Mouse (Mus musculus) erythroblast, adult 5-6 weeks (primary cell): ENCODE measurements at regions not wholly inside any gene's neighbourhood (a gene's known extent, or its start where the extent isn't known, plus 50 kb on each side); places are given as distances from the start of the nearest gene placed in this dataset.
"Not testable (repeated sequence)": the region's sequence is repeated elsewhere in the genome, so short reads cannot be mapped to it uniquely, and the experiment has no call there.

ENCODE experiments used
- ATAC-seq: replicated peaks from 2 replicates; pipeline ENCODE4 v1.8.0; 2016; ENCODE audit warnings: moderate number of reproducible peaks, mild to moderate bottlenecking, moderate TSS enrichment, inconsistent platforms; ENCODE audit not compliant: poor library complexity, low FRiP score, severe bottlenecking

DNA sequence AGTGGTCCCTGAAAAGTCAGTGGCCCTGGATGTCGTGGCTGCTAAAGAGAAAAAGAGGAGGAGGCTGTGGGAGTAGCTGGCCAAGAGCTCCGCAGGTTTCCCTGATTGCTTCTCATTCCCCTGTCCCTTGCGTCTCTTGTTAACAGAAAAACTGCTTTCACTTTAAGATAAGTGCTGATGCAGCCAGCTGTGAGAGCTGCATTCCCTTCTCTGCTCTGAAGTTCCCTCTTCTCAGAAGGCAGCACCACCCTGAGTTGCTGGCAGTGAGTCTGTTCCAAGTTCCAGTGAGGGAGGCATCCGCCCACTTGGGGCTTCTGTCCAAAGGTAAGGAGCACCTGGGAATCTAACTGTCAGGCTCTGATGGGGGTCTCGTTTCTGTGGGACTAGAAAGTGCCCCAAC, 63.5 kb downstream of the Olfr693 start:
- not testable (repeated sequence) for ATAC-seq

GRCm38 (mm10) chr7:106612723-106613122, 67.7 kb downstream of the Olfr693 start:
- no peak for ATAC-seq

DNA sequence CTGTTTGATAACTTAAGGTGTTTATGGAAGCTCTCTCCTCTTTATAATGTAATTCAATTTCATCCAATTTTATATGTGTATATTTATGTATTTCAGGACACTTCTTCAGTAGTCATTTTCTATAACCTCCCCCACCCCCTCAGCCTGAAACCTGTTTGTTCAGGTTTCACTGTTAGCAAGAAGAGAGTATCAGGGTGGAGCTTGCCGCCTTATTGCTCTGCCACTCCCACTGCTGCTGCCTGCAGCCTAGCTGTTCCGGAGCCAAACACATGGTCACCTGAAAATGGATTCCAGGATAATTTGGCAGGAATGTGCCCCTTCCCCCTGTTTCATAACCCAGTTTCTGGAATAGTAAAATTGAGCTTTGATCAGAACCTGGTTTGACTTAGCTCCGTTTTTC, 100.0 kb downstream of the Olfr693 start:
- no peak for ATAC-seq

- ATAC-seq, result not testable (repeated sequence)
These were observed 112.1 kb downstream of the Olfr693 start for GRCm38 (mm10) chr7:106568251-106568650.

GRCm38 (mm10) chr7:106550881-106551575, 129.4 kb downstream of the Olfr693 start:
- ATAC-seq, result no peak

DNA sequence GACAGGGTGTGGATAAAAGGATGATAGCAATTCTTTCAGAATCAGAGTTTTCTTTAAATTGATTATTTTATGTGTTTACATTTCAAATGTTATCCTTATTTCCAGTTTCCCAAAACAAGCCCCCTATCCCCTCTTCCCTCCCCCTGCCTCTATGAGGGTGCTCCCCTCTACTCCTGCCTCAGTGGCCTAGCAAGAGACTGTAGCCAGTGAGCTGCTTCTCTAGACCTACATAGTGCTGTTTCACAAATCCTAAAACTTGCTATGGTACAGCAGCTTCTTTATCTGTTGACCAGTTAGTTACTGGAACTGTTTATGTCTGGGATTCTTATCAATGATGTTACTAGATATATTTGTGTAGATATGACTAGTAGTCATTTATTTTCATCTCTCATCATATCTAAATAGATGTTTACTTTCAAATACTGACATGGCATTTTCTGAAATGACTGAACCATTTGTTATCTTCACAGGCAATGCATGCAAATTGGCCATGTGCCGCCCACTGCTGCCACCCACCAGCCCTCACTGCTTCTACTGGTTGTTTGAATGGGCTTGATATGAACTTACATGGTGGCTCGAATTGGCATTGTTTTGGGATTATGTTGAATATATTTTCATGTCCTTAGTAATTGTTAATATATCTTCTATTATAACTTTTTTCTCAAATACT, 150.8 kb downstream of the Olfr693 start:
- peak; percentile 57 for ATAC-seq

DNA sequence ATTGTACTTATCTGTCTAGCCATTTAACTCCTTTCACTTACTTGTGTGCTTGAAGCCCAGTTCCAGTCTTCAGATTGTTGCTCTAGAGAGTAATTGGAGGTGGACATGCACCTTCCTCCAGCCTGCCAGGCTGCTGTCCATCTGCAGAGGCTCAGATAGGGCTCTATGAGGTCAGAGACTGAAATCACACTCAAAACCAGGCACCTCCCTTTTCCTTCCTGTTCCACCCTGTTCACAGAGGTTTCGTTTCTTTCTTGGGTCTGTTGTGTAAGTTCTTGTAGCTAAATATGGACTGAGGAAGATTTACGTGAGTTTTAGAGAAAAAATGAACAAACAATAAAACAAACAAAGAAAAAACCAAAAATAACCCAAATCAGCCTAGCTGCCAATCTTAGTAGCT, 151.4 kb downstream of the Olfr693 start:
- ATAC-seq, result peak; percentile 60

- ATAC-seq, result no peak
These were observed 185.5 kb downstream of the Olfr693 start for GRCm38 (mm10) chr7:106494851-106495250.
